Mouse (Mus musculus) thymus, postnatal 14 days (tissue): ENCODE measurements around the gene Rft1.
A peak's percentile ranks its signal among the peaks of the same experiment; 100 is the strongest.

Source experiments
- DNase-seq: peaks from one replicate; pipeline ENCODE4 v3.0.0; 2021

Gene Rft1

DNA sequence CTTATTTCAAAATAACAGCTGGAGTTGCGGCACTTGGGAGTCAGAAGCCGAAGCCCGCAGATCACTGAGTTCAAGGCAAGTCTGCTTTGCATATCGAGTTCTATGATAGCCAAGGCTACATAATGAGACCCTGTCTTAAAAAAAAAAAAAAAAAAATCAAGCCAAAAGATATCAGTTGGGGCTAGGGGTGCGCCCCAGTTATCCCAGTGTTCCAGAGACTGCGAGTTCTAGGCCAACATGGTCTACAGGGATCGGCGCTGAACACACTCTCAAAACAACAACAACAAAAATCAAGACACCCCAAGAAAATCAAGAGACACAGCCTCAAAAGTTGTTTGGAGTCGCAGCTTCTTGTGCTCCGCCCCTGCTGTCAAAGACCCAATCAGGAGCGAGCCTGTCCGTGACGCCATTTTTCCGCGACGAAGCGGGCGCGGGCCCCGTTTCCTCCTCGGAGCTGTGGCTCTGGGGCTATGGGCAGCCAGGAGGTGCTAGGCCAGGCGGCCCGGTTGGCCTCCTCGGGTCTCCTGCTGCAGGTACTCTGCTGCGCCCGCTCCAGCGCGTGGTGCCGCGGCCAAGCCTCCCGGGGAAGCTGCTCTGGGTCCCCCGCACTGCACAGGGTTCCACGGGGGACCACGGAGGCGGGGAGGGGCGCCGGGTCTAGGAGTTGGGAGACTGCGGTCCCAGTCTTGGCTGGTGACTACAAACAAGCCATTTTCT lies at the start of gene Rft1:
Gene Rft1 (plus strand): TSS at position 418 of the 717 bp plus-strand sequence.
- DNase-seq: peak; percentile 99

DNA sequence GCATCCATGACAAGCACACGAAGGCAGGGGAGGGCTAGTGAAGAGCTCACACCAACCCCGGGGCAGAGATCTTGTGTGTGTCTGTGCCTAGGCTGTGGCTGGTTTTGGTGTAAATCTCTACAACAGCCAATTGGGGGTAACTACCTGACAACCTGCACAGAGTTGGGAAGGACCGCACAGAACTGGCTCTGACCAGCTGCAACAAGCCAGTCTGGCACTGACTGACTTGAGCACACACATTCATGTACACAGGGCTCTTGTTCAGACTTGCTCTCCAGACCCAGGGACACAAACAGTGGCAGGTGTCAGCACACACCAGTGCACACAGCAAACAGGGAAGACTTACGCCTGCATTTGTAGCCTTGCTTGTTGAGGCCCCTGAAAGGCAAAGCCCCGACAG lies 47.3 kb upstream of the Rft1 start:
- DNase-seq: no peak

DNA sequence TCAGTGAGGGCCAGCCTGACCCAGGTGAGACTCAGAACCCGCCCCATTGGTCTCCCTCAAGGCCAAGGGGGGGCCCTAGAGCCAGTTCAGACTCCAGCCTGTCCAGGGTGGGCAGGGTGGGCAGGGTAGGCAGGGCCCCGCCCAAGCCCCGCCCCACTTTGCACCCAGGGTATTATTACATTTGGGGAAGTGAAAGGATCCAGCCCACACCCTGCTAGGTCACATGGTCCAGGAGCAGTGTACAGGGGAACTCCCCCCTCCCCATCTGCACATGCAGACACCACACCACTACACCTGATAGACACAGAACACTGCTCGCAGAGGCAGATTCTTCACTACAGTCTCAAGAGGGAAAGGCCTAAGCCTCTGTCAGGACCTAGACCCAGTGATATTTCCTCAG lies 46.5 kb upstream of the Rft1 start:
- DNase-seq: no peak

DNA sequence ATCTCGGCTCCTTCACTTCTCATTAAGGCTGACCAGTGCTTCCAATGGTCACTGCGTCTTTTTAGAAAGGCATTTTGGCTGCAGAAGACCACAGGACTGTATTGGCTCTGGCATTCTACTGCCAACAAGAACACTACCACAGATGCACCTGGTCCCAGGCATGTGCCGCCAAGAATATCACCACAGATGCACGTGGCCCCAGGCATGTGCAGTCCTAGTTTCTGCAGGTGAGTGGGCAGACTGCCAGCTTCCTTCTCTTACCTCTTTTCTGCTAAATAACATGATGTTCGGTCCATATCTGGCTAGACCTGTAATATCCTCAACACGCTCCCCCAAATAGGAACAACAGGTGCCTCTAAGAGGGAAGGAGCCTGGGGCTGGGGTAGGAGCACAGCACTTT lies 46.0 kb upstream of the Rft1 start:
- DNase-seq: no peak

DNA sequence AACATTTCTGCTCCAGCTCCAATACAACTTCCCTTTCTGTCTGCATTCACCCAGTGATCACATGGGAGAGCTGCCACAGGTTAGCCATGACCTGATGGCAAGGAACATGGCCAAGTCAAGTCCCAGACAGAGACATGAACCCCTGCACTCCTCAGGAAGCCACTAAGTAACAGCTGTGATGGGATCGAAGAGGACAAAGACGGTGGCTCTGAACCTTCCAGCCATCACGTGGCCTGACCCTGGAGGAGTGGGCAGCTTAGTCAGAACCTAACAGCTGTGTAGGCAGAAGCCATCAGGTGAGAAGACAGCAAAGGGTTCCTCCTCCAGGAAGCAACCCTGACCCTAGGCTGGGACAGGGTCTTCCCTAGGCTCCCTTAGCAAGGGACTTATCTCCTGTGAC lies 44.7 kb upstream of the Rft1 start:
- no peak for DNase-seq

DNA sequence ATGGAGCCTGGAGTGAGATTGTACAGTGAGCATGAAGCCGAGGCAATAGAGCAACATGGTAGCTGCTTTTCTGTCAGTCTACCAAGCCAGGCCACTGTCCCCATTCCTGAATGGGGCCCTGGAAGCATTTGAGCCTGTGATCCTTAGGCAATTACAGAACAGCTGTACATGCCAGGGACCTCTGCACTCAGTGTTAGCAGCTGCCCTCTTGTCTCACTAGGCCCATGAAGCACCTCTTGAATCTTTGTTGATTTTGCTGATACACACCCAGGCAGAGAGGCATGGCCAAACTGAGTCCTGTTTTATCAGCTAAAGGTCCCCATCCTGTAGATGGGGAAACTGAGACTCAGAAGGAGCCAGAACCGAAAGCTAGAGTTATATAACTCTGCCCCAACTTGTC lies 43.9 kb upstream of the Rft1 start:
- no peak for DNase-seq

DNA sequence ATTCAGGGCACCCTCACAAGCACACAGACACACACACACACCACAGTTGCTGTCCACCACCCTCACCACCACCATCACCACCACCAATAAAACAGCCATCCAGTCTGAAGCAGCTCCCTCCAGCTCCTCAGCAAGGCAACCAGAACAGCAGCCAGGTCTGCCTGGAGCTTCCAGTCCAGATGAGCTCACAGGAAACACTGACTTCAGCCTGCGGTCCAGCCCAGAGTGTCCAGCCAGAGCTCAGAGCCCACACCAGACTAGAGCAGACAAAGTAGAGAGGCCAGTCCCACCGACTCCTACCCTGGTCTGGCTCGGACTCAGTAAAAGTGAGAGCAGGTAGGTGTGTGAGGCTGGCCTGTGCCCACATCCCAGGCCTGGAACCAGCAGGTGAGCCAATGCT lies 43.2 kb upstream of the Rft1 start:
- DNase-seq: no peak

DNA sequence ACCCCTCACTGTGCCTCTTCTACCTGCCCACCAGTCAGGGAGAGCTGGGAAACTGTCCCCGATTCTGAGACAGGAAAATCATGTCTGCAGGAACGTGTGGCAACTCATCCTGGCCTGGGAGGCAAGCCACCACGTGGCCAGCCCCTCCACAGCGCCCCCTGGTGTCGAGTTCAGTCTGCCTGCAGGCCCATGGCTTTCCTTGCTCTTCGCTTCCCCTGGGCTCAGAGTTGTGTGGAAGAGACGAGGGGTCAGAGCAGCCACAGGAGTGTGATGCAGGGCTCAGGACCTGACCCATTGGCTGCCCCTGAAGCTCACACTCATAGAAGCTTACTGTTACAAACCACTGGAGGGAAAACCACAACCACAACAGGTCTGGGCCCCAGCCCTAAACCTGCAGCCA lies 41.6 kb upstream of the Rft1 start:
- DNase-seq: peak; percentile 81

DNA sequence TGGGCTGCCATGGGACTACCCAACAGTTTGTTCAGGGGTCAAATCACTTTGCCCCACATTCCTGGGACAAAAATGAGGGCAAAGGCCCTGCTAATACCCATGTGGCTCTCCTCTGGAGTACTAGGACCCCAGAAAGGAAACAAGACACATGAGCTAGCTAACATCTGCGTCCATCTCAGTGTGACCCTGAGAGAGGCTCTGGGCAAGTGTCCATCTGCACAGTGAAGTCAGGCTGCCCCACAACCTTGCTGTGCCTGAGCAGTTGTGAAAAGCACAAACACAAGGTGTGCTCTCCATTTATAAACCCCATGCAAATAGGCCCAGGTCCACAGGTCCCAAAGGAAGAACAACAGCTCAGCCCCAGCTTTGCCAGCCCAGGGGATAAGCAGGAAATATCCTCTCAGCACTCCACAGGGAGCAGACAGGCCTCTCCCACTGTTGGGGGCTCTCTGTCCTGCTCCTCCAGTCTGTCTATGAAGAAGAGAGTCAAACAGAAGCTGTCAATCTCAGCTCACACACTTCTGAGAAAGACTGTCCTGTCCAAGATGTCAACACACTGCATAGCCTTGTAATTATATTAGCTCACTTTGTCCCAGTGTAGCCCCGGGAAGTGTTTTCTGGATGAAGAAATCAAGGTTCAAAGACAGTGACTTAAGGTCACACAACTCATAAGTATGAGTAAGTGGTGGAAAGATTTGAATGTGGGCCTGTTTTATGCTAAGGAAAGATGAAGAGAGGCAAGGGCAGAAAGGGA lies 41.0 kb upstream of the Rft1 start:
- DNase-seq: no peak

DNA sequence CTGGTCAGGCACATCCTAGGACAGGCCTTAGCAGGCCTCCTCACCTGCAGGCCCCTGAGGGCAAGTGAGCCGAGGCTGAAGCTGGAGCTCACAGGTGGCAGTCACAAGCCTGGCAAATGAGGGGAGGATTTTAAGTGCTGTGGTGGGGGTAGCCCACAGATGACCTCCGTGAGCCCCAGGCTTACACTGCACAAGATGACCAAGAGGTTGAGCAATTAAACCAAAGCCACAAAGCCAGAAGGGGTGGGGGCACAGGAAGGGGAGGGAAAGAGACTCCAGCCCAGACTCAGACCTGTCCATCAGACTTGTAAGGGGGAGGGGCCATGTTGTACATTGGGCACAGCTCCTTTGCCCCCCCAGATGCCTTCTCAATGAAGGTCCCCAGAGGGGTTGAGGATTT lies 37.4 kb upstream of the Rft1 start:
- DNase-seq: no peak

DNA sequence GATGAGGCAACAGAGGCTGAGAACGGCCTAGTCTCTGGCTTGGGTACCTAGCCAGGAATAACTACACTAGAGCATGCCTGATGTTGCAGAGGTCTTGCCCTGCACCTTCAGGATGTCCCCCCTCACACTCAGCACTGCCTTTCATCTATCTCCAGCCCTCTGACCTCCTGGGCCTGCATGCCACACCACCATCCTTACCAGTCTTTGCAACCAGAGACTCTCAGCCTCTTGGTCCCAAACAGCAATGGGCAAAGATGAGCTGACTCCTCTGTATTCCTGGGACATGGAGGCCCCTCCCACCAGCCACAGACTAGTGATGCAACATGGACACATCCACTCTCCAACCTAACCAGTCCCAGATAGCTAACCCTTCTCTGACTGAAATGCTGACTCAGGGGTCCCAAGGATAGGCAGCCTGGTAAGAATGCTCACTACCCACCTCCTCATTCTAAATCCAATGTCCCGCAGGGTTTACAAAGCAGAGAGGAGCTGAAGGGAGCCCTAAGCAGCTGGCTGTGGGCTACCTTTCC lies 35.3 kb upstream of the Rft1 start:
- DNase-seq: no peak

DNA sequence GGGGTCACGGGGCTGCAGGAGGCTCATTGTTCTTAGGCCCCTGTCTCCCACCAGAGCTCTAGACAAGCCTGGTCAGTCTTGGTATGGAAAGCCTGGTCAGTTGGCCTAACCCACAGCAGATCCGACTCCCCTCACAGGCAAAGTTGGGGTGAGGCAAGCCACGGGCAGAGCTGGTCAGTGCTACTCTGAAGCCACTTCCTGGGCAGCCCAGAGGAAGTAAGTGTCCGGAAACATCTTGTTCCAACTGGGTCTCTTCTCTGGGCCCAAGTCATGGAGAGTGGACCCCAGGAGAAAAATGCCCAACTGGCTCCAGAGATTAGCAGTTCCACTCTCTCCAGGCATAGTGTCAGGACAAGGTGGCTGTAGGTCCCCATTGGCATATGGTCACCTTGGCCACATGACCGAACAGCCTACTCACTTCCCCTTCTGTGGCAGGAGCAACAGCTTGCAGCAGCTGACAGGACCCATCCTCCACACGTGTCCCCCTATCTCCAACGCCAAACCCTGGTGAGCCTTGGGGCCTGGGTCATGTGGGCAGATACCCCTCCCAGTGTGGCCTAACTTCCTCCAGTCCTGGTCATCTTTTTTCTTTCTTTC lies 34.1 kb upstream of the Rft1 start:
- no peak for DNase-seq

DNA sequence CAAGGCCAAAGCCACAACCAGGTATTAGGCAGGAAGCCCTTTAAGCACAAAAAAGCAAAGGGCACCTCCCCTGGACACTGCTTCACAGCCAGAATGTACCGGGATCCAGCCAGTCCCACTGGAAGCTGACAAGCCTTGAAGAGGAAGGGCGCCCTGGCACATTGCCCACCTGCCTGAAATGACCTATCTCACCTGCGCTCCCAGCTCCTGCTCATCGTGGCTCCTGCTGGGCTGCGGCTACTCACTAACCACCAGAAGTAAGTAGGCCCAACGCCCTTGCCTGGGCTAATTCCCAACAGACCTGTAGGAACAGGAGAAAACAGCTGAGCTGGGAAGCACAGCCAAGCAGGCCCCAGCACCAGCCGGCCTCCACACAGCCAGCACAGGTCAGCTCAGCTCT lies 32.0 kb upstream of the Rft1 start:
- no peak for DNase-seq

DNA sequence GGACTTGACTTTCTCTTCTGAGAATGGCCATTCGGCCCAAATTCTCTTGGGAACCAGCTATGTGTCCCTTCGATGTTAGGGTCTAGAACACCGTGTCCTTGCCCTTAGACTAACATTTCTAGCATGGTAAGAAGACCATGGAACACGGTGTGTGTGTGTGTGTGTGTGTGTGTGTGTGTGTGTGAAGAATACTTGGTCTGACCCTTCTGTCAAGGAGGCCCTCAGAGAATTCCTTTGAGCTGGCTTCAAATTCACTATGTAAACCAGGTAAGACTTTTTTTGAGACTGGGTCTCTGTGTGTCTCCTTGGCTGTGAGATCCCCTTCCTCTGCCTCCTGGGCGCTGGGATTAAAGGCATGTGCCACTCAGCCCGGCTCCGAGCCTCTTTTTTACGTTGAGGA lies 31.6 kb upstream of the Rft1 start:
- no peak for DNase-seq

DNA sequence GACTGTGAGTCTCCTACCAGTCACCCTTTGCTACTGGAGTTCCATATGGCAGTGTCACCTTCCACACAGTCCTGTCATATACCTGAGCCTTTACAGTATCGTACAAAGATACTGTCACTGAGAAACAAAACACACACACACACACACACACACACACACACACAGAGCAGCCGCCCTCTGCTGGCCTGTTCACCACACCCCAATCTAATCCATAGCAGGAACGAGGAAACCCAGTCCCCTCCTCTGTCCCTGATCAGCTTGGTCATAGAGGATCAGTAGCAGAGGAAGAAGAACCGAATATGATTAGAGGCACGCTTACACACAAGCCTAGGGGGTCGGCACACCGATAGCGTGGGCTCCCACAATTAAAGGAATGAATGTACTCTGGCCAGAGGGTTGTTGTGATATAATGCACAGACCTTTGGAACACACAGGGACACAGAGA lies 29.9 kb upstream of the Rft1 start:
- DNase-seq: no peak

DNA sequence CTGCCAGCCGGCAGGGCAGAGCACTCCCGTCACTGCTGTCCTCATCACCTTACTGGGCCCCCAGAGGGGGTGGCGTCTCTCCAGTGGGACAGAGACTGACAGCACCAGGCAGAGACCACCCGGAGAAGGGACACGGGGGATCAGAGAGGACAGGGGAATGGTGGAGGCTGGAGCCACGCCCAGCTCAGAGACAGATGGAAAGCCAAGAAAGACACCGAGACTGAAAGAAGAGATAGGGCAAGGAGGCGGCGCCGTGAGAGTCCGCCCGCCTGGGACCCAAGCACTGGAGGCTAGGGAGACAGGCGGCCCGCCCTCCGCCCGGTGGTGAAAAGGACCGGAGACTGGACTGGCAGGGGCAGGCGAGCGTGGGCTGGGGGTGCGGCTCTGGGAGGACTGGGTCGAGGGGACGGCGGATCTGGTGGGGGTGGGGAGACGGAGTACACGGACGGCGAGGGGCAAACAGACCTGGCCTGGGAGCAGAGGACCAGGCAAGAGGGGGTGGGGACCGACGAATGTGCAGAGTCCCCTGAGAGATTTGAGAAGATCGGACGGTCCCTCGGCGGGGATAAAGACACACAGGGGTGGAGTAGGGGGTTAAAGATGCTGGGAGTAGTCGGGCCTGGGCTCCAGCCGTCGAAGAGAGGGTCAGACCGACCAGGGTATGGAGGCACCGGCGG lies 28.9 kb upstream of the Rft1 start:
- peak; percentile 58 for DNase-seq

DNA sequence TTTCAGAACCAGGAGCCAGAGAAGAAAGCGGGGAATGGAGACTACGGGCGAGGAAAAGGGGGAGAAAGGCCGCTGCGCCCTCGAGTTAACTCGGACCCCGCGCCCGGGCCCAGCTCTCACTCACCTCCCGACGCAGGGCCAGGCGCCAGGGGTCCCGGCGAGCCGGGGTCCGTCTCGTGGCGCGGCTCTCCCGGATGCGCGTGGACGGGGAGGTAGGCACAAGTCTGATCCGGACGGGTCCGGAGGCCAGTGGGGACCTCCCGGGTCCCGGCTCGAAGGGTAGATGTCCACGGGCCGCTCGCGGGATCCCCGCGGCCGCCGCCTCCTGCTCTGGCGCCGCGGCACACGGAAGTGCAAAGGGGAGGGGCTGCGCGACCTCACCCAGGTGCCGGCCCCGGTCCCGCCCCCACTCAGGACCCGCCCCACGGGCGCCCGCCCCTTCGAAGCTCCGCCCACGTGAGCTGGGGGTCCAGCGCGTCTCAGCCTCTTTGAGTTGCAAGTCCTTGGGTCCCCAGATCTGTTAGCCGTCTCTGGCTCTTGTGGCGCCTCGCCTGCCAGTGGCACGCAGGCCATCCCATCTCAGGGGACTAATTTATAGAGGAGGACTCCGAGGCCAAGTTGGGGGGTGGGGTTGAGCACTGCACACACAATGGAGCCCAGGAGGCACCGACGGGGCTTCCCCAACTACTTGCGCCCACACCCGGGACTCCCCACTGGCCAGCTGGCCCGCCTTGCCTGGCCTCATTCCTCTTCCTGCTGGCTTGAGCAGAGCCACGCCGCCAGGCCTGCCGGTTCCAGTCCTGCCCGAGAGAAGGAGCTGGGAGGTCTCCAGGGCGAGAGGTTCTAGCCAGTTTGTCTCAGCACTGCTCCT lies 28.1 kb upstream of the Rft1 start, which contains the start of gene Prkcd:
Gene Prkcd (minus strand): TSS at position 355 of the 871 bp plus-strand sequence.
- DNase-seq: peak; percentile 96

DNA sequence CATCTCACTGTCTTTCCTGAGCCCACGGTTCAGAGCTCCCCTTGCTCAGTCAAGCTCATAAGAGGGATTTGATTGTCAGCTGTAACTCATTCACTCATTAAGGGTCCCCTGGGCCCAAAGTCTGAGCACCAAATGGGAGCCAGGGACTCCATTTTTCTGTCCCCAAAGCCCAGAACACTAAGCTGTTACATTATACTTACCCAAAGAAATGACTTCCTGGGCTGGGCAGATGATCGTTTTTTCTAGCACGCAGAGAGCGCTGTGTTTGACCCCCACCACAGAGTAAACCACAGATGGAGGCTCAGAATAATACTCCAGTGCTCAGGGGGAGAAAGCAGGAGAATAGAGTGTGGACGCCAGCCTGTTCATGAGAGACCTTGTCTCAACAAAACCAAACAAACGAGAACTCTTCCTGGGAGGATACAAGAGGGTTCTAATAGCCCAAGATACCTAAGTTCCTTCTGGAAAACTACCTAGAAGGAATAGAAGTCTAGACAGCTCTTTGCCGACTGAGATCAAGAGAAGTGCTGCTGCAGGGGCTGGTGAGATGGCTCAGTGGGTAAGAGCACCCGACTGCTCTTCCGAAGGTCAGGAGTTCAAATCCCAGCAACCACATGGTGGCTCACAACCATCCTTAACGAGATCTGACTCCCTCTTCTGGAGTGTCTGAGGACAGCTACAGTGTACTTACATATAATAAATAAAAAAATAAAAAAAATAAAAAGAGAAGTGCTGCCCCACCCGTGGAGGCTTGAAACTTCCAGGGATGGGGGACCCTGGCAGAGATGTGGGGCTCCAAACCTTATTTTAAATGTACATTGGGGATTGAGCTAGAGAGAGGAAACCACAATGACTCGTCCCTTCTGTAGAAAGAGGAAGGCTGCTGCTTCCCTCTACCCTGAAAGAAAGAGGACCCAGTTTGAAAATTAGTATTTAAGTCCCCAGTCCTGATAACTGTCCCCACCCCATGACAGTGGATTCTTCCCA lies 27.1 kb upstream of the Rft1 start:
- DNase-seq: no peak

DNA sequence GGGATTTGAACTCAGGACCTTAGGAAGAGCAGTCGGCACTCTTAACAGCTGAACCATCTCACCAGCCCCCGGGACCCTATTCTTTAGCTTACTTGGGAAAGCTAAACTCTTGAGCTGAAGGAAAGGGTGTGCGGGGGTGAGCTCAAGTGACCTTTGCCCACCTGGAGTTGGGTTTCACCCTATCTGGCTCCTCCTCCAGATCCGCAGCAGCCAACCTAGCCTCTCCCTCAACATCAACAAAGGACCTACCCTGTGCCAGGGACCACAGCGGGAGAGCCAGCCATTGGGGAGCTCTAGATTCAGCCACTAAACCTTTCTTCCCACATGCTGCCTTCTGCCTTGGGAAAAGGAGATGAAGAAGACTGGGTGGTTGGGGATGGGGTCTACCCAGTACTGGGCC lies 25.9 kb upstream of the Rft1 start:
- no peak for DNase-seq

DNA sequence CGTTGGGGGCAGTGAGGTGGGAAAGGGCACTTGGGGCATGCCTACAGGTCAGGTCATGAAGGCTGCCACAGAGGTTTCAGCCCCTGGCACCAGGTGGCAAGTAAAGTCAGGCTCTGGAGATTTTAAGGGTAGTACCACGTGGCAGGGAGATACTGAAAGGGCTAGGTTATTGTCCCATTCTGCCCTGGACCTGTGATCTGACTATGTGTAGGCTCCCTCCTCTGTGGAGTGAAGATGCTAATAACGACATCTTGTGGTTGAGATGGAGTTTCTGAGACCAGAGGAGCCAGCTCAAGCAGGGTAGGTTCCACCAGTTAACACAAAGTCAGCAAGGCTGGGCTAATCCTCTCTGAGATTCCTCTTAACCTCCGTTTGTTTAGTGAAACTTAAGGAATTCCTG lies 24.3 kb upstream of the Rft1 start:
- DNase-seq: no peak
